Mouse (Mus musculus): Measurements from ENCODE around the gene Uvrag.

- TF ChIP-seq CTCF (IDR thresholded peaks at IDR 0.05; ENCODE audit: extremely low read depth, insufficient read depth, insufficient read length, insufficient replicate concordance) (no peak), POLR2A (IDR thresholded peaks at IDR 0.05; ENCODE audit: low read depth, low read length) (no peak)
These were observed 43.8 kb downstream of the Uvrag start for GRCm38 (mm10) chr7:99097128-99097527.
